Mouse (Mus musculus) limb, embryonic 11.5 days (tissue): ENCODE results near the gene Rpl31. TPM values are rescaled to one million over a fixed set of nuclear protein-coding genes. Genes with fewer than 3 reads are reported as not detected.

ENCODE experiments used
- ATAC-seq: fragments of 200-750 bp; cut with Nextera tagmentation; 2 replicates; pipeline ENCODE4 v1.8.0; 2017; ENCODE audit warnings: low read depth; ENCODE audit not compliant: insufficient number of reproducible peaks, low FRiP score, low TSS enrichment
- DNase-seq: peaks from one replicate; pipeline ENCODE4 v3.0.0-alpha.2; 2015; ENCODE audit warnings: low spot score
- H3K27ac ChIP-seq: fragments of 300-500 bp; sonication (generic); replicated peaks from 2 replicates; pipeline ENCODE4 v1.5.1; 2014; ENCODE audit warnings: low read depth, mild to moderate bottlenecking, low read length
- H3K27me3 ChIP-seq: fragments of 300-500 bp; sonication (generic); 2 replicates; pipeline ENCODE4 v1.6.1; 2014; ENCODE audit warnings: mild to moderate bottlenecking, low read length, mixed read lengths; ENCODE audit not compliant: control insufficient read depth, insufficient read depth
- H3K36me3 ChIP-seq: fragments of 300-500 bp; sonication (generic); 2 replicates; pipeline ENCODE4 v1.6.1; 2014; ENCODE audit warnings: mild to moderate bottlenecking, low read length, moderate library complexity, mixed read lengths; ENCODE audit not compliant: control insufficient read depth, insufficient read depth
- H3K4me1 ChIP-seq: fragments of 300-500 bp; sonication (generic); 2 replicates; pipeline ENCODE4 v1.6.1; 2014; ENCODE audit warnings: low read length, mixed read lengths; ENCODE audit not compliant: control insufficient read depth, insufficient read depth
- H3K4me2 ChIP-seq: fragments of 300-500 bp; sonication (generic); 2 replicates; pipeline ENCODE4 v1.6.1; 2014; ENCODE audit warnings: low read depth, mild to moderate bottlenecking, moderate library complexity; ENCODE audit not compliant: severe bottlenecking
- H3K4me3 ChIP-seq: fragments of 300-500 bp; sonication (generic); 2 replicates; pipeline ENCODE4 v1.5.1; 2014; ENCODE audit warnings: low read depth, low read length
- H3K9ac ChIP-seq: fragments of 300-500 bp; sonication (generic); 2 replicates; pipeline ENCODE4 v1.6.1; 2014; ENCODE audit warnings: mild to moderate bottlenecking, low read length
- H3K9me3 ChIP-seq: fragments of 300-500 bp; sonication (generic); 2 replicates; pipeline ENCODE4 v1.6.1; 2016; ENCODE audit warnings: low read length; ENCODE audit not compliant: control insufficient read depth
- WGBS: fragments of 180-500 bp; shearing (Covaris S2); extraction: QIAGEN DNeasy Blood & Tissue Kit; methylation state at CpG from one replicate; pipeline ENCODE4 v1.1.7; 2014; 5-methylcytosine and 5-hydroxymethylcytosine counted together
- polyA plus RNA-seq: library from polyadenylated mRNA; unstranded; fragments of >200 nt; fragmentation: Nextera tagmentation; extraction: Ambion mirVana; gene quantifications from 2 replicates; pipeline ENCODE4 v1.2.1, GENCODE M21; 2014

Gene Rpl31
- polyA plus RNA-seq, 1 experiment from 2014 or later: 585 TPM

DNA sequence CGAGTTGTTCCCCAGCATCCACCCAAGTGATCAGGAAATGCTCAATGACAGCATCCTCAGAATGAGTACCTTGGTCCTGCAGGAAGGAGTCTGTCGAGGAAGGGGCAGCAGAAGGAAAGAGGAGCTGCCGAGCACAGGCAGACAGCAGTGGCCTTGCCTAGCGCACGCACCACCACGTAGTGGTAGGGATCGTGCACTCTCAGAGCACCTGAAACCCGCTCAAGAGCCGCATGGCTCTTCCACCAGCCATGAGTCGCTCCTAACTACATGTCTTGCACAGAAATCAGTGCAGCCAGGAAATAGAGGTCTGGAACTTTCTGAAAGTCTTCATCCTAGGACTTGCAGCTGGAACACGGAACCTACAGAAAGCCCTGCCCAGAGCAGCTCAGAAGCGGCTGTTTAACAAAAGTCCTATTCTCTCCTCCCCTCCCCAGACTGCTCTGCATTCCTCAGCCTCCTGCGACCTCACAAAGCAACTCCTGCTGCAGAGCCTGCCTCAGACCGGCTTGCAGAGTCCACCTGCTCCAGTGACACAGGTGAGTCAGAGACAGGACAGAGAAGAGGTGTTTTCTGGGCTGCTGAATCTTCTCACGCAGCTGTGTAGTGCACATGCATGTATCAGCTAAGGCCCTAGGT lies 32.0 kb upstream of the Rpl31 start:
- no peak for ATAC-seq
- H3K9ac ChIP-seq: no peak overlapping the region
- H3K4me1 ChIP-seq: no peaks in the 10 kb centered on the region
- H3K27me3 ChIP-seq: no peaks in the 10 kb centered on the region
- H3K4me3 ChIP-seq: no peak overlapping the region
- WGBS: 26% methylated on average over 15 of the region's 15 CpGs
- no peaks in the 10 kb centered on the region for H3K9me3 ChIP-seq
- no peaks in the 10 kb centered on the region for H3K36me3 ChIP-seq
- no peak overlapping the region for H3K27ac ChIP-seq
- DNase-seq: peak; percentile 26
- H3K4me2 ChIP-seq: no peak overlapping the region

DNA sequence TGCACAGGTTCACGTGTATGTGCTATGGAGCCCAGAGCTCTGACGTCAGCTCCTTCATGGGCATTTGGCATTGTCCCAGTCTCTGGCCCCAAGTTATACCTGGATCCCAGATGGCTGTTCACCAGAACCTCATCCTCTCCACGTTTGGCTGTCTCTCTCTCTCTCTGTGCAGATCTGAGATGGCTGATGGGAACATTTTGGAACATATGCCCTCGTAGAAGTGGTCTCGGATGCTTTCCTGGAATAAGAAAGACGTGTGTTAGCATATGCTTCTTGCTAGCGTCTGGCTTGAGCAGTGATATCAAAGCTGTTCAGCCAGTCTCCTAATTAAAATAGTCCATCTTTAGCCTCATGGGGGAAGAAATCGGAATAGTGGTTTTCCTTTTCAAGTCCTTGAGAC lies 30.9 kb upstream of the Rpl31 start:
- Histone ChIP-seq H3K27ac (no peak overlapping the region), H3K4me2 (no peak overlapping the region), H3K4me3 (no peak overlapping the region), H3K9ac (no peak overlapping the region), H3K9me3 (no peaks in the 10 kb centered on the region), H3K27me3 (no peaks in the 10 kb centered on the region), H3K36me3 (no peaks in the 10 kb centered on the region), H3K4me1 (no peaks in the 10 kb centered on the region)
- DNase-seq: no peak
- WGBS: 82% methylated on average over 8 of the region's 8 CpGs
- no peak for ATAC-seq

DNA sequence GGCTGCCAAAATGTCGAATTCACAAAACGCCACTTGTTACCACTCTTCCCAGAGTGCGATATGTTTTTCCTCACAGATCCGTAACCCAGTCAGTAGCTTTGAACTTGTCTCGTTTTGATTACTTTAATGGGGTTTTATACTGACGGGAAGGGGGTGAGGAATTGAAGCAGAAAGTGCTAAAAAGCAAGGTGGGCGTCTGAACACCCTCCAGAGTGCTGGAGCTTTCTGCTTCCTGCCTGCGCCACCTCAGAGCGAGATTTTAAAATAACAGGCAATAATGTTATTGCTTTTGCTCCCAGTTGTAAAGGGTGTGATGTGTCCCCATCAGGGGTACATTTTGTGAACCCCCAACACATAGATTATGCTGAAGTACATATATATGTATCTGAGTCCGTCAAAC lies 28.8 kb upstream of the Rpl31 start:
- Histone ChIP-seq H3K4me3 (no peak overlapping the region), H3K4me2 (no peak overlapping the region), H3K9me3 (no peaks in the 10 kb centered on the region), H3K27me3 (no peaks in the 10 kb centered on the region), H3K9ac (no peak overlapping the region), H3K4me1 (no peaks in the 10 kb centered on the region), H3K27ac (no peak overlapping the region), H3K36me3 (no peaks in the 10 kb centered on the region)
- 71% methylated on average over 10 of the region's 10 CpGs for WGBS
- DNase-seq (no peak), ATAC-seq (no peak)

DNA sequence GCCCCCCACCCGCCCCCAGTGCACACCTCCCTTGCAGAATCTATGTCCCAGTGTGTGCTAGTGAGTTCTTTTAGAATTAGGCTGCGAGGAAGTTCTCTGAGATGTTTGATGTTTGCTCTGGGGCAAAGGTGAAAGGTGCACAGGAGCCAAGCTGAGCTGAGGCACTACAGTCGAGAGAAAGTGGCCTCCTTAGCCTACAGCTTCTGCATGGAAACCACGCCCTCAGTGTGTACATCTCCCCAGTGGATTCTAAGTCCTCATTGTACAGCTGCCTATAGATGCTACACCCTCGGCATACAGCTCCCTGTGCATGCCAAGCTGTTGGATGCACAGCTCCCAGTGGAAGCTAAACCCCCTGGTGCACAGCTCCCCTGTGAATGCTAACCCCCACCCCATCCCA lies 28.2 kb upstream of the Rpl31 start:
- no peak overlapping the region for H3K4me2 ChIP-seq
- no peaks in the 10 kb centered on the region for H3K27me3 ChIP-seq
- H3K9ac ChIP-seq: no peak overlapping the region
- H3K4me1 ChIP-seq: no peaks in the 10 kb centered on the region
- H3K9me3 ChIP-seq: no peaks in the 10 kb centered on the region
- no peak overlapping the region for H3K27ac ChIP-seq
- no peak overlapping the region for H3K4me3 ChIP-seq
- DNase-seq (no peak), ATAC-seq (no peak)
- no peaks in the 10 kb centered on the region for H3K36me3 ChIP-seq
- WGBS: 64% methylated on average over 5 of the region's 5 CpGs

DNA sequence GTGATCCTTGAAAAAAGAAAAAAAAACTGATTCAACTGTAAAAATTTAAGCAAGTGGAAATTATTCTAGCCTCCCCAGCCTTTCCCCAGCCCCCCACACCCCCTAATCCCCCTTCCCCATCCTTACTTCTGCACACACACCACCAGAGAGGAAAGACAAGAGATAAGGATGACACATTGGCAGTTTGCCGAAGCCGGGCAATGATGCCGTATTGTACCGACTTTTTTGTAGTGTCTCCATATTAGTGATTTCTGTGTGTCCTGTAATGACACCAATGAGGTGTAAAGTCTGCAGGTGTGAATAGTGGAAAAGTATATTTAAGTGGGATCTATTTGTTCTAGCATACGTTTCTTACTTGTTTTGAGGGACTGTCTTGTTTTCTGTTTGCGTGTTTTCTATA lies 27.5 kb upstream of the Rpl31 start:
- H3K4me2 ChIP-seq: no peak overlapping the region
- no peak for DNase-seq
- H3K9ac ChIP-seq: no peak overlapping the region
- no peak for ATAC-seq
- no peak overlapping the region for H3K4me3 ChIP-seq
- H3K27me3 ChIP-seq: no peaks in the 10 kb centered on the region
- H3K9me3 ChIP-seq: no peaks in the 10 kb centered on the region
- no peaks in the 10 kb centered on the region for H3K4me1 ChIP-seq
- no peak overlapping the region for H3K27ac ChIP-seq
- no peaks in the 10 kb centered on the region for H3K36me3 ChIP-seq
- 84% methylated on average over 6 of the region's 6 CpGs for WGBS

DNA sequence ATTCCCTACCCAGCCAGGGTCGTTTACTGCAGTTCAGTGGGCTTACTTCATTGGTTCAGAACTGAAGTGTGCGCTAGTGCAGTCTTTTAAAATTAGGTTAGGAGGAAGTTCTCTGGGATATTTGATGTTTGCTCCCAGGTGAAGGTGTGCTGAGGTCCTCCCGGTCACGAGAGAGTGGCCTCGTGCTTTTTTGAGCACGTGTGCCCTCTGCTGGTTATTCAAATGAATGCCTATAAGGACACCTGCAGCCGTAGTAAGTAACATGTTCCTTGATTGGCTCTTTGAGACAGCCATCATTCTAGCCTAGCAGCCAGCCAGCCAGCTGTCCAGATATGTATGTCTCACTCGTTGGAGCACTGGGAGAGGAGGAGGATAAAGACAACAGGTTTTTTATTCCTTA lies 27.0 kb upstream of the Rpl31 start:
- no peak overlapping the region for H3K27ac ChIP-seq
- no peaks in the 10 kb centered on the region for H3K36me3 ChIP-seq
- H3K27me3 ChIP-seq: no peaks in the 10 kb centered on the region
- DNase-seq (peak; percentile 63), ATAC-seq (no peak)
- no peak overlapping the region for H3K9ac ChIP-seq
- no peaks in the 10 kb centered on the region for H3K4me1 ChIP-seq
- no peak overlapping the region for H3K4me3 ChIP-seq
- 21% methylated on average over 8 of the region's 8 CpGs for WGBS
- H3K9me3 ChIP-seq: no peaks in the 10 kb centered on the region
- H3K4me2 ChIP-seq: no peak overlapping the region

DNA sequence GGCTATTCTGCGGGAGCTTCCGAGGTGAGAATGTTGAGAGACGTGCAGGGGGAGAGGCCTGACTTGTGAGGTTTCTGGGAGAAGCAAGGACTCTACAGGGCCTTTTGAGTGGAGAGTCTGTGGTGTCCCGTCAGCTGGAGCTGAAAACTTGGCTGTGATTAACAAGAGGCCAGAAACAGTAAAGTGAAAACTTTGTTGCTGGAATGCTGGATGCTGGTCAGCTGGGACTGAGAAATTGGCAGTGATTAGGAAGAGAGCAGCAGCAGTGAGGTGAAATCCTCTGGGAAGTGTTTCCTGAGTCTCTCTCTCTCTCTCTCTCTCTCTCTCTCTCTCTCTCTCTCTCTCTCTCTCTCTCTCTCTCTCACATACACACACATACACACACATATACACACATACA lies 25.8 kb upstream of the Rpl31 start:
- no peak overlapping the region for H3K27ac ChIP-seq
- H3K27me3 ChIP-seq: no peaks in the 10 kb centered on the region
- DNase-seq (no peak), ATAC-seq (no peak)
- no peaks in the 10 kb centered on the region for H3K4me1 ChIP-seq
- no peak overlapping the region for H3K4me2 ChIP-seq
- no peaks in the 10 kb centered on the region for H3K9me3 ChIP-seq
- no peak overlapping the region for H3K9ac ChIP-seq
- H3K4me3 ChIP-seq: no peak overlapping the region
- no peaks in the 10 kb centered on the region for H3K36me3 ChIP-seq
- WGBS: 76% methylated on average over 4 of the region's 4 CpGs

DNA sequence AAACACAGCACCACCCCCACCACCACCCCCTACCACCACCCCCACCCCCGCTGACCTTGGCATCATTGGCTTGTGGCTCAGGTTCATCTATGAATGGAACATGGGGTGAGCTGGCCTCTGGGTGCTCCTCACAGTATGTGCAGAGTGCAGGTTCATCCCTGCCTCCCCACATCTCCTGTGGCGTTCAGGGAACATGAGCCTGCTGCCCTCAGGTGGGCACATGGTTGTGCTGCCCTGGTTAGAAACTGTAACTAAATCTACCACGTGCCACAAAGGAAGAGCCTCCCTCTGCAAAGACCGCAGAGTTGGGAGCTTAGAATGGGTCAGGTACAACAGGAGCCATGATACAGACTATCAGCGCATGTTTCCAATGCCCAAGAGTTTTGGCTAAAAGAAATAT lies 24.4 kb upstream of the Rpl31 start:
- DNase-seq: no peak
- H3K4me2 ChIP-seq: no peak overlapping the region
- ATAC-seq: no peak
- H3K36me3 ChIP-seq: no peaks in the 10 kb centered on the region
- no peaks in the 10 kb centered on the region for H3K4me1 ChIP-seq
- no peak overlapping the region for H3K4me3 ChIP-seq
- no peaks in the 10 kb centered on the region for H3K9me3 ChIP-seq
- H3K27ac ChIP-seq: no peak overlapping the region
- H3K9ac ChIP-seq: no peak overlapping the region
- whole genome bisulfite sequencing: 83% methylated on average over 5 of the region's 5 CpGs
- H3K27me3 ChIP-seq: no peaks in the 10 kb centered on the region

DNA sequence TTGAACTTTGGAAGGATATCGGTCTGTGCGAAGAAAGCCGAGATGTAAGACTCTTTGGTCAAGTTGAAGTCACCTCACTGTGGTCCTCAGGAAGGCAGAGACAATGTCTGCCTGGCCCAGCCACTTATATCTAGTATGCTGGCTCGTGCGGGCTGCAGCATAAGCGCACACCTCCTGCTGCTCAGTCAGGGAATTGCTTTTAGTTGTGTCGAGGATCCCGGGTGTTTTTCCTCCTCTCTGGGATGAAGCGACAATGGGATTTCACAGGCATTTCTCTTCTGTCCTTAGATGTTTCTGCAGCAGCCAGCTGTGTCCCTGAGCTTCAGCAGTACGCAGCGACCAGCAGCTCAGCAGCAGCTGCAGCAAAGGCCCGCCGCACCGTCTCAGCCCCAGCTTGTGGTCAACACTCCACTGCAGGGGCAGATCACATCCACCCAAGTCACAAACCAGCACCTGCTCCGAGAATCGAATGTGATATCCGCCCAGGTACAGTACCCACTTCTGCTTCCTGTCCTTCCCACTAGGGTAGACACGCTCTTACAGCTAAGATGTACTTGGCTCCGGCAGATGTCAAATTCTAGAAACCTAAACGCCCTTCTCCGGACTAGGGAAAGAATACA lies 22.6 kb upstream of the Rpl31 start:
- Histone ChIP-seq H3K27ac (no peak overlapping the region), H3K36me3 (no peaks in the 10 kb centered on the region), H3K4me2 (no peak overlapping the region), H3K4me1 (no peaks in the 10 kb centered on the region), H3K9me3 (no peaks in the 10 kb centered on the region), H3K27me3 (no peaks in the 10 kb centered on the region), H3K4me3 (no peak overlapping the region), H3K9ac (no peak overlapping the region)
- 65% methylated on average over 21 of the region's 21 CpGs for WGBS
- ATAC-seq (no peak), DNase-seq (no peak)
